Mouse (Mus musculus) monocyte, adult 2 months (primary cell): ENCODE results near the gene Hoxb8.

Experiments
- DNase-seq, 2 experiments: peaks; one replicate each; pipeline ENCODE4 v3.0.0; 2022; ENCODE audit warnings: low spot score in 2 of 2, low read depth in 1 of 2

Gene Hoxb8

DNA sequence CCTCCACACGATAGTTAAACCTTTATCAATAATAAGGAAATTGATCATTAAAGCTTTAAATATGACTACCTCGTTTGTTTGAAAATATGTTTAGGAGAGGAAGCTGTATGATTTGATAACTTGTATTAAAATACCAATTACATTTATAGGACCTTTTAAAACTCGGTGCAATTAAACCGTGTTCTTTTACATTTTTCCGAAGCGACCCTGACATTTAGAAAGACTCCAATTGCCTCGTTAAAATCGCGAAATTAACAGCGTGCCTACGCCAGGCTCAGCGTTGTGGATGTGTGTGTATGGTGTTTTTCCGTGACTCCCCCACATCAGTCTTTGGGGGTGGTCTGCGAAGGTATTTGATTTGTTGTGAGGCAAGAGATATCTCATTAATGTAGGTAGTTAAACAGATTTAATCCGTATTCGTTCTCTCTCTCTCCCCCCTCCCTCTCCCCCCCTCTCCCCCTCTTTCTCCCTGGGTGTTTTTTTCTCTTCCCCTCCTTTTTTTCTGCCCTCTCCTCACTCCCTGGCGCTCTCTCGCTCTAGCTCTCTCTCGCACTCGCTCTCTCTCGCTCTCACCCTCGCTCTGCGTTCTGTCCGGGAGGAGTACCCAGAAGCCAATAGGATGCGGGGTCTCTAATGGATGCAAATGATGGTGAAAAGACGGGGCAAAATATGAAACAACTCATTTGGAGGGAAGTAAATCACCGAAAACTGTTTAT, at the start of gene Hoxb8:
Gene Hoxb8, plus strand, starts transcription at position 51 of the 716 bp plus-strand sequence.
- no peak for DNase-seq

DNA sequence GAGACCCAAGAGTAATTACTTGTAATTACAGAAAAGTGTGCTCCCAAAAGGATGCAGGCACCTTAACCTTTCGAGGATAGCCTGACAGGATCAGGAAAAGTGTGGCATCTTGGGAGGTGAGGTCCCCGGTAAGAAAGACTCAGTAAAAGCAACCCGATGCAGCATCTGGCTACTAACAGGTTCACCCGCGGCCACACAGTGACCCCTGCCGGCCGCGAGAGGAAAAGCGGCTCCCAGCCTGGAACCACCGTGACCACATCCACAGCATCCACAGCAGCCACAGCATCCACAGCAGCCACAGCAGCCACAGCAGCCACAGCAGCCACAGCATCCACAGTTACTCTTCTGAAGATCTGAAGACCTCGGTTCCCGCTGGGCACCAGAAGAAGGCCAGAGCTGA, 46.8 kb upstream of the Hoxb8 start:
- peak in 1 of 2 experiments; percentile 12 for DNase-seq

DNA sequence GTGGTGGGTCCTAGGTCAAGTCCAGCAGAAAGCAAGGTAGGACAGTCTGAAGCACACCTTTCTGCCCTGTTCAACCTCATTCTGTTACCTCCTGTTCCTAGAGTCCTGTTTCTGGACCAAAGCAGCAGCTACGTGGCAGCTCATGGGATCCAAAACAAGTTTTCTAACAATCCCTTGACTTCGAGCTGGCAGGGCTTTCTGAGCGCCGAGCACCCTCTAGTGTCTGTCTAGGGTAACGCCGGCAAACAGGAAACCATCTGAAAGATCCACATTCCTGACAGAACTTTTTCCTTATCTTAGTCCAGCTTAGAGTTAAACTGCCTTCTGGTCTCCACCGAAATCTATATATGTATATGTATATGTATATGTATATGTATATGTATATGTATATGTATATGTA, 41.5 kb upstream of the Hoxb8 start:
- no peak for DNase-seq

DNA sequence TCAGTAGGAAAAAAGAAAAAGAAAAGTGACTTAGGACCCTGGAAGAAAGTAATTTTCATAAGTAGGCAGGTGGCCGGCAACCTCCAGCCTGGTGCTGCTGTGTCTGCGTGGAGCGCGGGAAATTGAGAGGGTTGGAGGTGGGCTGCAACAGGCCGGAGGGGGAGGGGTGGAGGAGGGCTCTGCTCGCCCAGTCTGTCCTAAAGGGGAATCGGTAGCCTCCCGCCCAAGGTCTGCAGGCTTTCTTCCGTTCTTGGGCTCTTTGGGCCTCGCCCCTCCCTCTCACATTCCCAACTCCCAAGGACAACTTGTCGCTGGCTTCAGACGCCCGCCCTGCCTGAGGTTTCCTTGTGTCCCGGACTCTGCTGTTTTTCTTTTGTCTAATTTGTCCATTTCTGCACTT, 30.8 kb upstream of the Hoxb8 start:
- no peak for DNase-seq

DNA sequence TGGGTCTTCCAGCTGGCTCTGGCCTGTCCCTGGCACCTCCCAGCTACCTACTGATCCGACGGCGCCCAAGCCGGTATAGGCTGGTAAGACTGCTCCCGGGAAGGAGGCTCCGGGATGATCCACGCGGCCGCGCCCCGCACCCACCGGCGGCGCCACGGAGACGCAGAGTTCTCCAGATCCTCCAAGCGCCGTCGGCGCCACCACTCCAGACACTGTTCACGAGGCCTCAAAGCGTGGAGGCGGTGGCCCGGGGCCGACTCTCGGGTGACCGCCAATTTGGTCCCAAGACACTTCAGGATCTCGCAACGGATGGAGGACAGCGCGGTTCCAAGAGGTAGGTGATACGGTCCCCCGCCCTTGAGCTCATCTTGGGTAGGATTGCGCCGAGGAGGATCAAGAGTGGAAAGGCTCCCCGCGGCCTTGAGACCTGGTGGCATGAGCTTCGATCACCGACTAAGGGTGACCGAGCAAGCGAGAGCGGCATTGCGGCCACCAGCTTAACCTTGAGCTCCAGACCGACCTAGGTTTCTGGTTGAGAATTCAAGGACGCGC, 30.1 kb upstream of the Hoxb8 start:
- no peak for DNase-seq

DNA sequence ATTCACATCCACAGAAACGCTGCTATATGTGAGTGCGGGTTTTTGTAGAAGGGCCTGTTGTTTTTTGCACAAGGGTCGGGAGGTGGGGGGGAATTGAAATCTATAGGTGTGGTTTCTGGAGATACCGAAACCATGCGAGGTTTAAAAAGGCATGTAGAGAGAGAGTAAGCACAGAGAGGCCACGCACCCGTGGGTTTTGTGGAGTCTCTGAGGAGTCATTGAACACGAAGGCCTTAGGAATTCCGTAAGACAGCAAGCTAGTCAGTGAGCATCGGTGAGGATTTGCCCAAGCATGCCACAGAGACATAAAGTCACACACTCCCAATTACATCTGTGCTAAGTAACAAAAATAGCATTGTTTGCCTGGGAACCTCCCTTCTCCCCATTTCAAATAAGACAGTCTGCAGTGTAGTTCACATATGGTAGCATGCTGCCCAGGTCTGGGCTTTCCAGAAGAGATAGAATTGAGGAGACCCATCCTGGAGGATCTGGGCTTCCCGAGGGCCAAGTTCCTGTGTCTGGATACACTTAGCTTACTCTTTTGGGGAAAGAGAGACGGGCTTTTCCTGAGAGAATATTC, 29.1 kb upstream of the Hoxb8 start:
- no peak for DNase-seq

DNA sequence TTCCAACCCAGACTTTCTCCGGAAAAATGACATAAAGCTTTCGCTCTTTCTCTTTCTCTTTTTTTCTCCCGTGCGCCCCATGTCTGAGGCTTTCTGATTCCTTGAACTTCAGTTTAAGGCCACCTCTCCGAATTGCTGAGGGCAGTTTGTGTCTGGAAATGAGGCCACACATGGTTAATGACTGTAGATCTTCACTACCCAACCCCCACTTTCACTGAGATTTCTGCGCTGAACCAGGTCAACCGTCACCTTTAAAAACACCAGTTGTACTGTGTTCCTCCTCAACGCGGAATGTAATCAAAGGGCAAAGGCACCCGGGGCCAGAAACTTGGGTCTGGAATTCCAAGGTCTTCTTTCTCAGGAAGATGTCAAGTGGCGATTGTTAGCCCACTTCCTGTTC, 27.5 kb upstream of the Hoxb8 start:
- no peak for DNase-seq

DNA sequence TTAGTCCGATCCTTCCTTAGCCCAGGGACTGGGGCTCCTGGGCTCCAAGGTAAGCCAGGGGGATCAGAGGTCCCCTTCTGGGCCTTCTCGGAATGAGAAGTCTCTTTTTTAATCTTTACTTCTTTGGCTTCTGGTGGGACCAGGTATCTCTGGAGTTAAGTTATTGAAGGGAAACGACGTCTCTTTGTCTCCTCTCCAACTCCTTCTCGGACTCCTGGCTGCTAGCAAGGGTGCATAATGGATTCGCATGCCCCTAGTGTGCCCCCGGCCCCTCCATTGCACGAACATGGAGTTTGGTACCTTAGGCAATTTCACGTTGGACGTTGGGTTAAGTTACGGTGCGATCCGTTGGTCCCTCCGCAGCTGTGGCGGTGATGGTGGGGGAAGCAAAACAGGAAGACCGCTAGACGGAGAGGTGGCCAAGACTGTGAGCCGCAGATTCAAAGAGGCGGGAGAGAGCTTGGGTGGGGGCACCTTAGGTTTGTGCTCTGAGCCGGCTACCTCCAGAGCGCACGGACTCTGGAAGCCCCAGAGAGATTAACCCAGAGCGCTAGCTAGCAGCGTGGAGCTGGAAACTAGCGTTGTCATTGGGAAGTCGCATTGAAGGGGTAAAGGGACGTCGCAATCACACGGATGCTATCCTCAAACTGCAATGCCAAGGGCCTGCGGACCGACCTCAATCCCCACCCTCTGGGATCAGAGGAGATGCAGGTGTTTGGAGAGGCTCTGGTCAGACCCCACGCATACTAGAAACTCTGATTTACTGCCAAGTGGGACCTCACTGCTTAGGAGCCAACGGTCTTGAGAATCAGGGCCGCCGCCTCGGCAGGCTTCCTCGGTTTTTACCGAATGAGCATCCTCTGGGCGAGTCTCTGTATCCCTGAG, 26.4 kb upstream of the Hoxb8 start:
- no peak for DNase-seq

DNA sequence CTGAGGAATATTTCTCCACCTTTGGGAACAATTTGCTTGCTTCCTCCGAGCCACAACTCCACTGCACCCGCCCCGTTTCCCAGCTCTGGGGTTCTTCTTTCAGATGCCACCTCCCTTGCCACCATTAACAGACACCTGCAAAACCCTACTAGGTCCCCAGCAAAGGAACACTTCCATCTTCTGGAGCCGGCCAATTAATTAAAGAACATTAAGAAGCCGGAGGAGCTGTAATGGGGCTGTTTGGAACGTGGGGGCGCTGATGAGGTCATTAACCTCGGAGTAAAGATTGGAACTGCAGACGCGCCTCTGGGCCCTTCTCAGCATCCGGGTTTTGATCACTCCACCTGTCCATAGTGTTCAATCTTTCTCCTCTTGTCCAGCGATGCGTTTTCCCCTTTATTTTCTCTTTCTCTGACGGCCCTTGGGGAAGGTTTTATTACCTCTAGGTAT, 25.7 kb upstream of the Hoxb8 start:
- no peak for DNase-seq

DNA sequence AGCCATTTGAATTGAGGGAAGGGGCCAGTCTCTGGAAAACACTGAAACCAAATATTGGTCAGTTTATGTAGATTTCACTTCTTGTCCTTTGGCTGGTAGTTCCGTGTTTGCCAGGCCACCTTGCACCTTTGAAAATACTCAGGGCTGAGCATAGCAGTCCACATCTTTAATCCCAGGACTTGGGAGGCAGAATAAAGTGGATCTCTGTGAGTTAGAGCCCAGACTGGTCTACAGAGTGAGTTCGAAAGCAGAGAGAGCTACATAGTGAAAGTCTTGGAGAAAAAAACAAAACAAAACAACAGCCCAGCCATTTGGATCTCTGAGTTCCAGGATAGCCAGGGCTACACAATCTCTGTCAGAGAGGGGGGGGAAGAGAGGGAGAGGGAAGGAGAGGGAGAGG, 24.6 kb upstream of the Hoxb8 start:
- no peak for DNase-seq

DNA sequence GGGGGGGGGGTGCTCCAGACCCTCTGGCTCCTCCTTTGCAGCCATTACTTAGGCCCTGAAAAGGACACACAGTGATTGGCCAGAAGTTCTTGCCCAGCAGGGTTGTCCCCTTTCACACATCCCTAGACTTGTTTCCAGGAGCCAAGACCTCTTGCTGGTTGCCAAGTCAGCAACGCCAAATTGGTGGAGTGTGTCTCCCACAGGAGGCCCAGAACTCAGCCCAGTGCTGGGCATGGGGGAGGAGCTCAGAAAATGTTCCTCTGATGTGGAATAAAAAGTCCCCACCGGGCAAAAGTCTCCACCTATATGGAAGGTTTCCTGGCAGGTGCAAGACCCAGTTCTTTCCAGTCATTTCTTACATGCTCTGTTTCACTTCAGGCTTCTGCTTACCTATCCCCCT, 22.7 kb upstream of the Hoxb8 start:
- DNase-seq: no peak

DNA sequence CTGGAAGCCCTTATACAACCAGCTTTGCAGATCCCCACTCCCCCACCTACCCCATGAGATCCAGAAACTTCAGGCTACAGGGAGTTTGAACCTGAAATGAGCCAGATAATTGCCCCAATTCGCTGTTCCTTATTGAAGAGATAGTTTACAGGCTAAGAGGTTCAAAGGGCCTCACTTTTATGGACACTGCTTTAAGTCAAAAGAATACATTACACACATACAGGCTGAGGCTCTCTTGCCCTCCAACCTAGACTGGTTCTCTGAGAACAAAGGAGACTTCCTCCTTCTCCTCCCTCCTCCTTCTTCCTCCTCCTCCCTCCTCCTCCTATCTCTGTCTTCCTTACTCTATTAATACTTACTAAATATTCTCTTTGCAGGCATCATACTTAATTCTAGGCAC, 22.2 kb upstream of the Hoxb8 start:
- DNase-seq: no peak

DNA sequence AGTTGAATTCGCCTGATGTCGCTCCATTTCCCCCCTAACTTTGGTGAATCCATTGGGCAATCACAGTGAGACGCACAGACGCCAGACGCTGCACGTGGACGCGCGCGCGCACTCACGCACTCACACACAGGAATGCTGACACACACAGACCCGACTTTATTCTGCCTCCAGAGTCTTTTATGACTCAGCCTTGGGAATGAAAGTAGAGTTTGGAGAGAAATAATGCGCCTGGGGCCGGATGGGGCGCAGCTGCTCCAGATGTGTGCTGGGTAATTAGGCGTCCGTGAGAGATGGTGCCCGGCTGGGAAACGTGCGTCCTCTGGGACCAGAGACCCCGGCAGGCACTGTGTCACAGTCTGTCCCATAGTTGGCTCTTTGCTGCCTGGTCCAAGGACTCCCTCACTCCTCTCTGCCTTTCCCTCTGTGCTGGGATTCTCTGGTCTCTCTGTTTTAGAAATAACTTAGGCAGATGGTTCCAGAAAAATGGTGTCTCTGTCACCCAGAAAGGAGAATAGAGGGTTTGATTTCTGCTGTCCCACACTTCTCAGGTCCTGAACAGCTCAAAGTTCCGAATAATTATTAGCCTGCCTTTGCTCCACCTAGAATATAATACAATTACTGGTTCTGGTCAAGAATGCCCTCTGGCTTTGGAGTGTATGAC, 21.3 kb upstream of the Hoxb8 start:
- no peak for DNase-seq

DNA sequence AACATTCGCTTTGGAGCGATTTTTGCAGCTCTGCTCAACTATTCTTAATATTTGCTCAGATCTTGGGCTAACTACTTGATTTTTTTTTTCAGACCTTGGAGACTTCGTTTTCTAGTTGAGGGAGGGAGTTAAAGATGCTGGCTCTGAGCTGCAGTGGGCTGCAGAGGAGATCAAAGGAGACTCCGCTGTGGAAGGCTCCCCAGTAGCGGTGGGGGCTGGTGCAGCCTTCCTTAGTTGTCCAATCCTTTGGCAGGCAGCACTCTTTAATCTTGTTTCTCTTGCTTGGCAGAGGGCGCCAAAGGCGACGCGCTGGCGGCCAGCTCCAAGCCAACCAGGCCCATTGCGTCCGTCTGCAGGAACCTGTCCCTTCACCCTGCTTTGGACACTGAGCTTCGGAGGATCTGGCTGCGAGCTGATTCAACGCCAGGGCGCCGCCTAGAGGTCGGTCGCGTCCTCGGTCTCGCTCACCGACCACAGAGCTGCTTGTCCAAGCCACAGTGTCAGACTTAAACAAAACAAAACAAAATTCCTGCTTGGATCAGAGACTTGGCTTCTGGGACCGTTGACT, 20.3 kb upstream of the Hoxb8 start:
- DNase-seq: no peak

DNA sequence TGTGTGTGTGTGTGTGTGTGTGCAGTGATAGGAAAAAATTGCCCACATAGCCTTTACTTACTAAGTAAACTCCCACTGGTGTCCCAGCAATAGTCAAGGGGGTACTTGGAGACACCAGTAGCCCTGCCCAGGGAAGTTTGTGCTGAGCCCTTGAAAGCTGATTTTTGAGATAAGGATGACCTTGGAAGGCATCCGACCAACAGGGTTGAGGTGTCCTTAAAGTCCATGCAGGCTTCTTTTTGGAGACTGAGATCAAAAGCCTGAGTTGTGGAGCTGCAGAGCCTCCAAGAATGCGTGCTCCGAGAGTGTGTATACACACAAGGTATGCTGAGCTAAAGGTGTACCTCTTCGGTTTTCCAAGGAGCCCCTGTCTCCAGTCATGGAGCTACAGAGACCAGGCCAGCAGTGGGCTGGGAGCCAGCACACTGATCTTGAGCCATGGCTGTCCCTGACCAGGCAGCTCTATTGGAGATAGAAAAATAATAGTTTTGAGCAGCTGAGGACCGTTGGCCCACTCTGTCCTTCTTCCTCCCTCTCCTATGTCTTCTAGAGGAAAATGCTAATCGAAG, 19.4 kb upstream of the Hoxb8 start:
- no peak for DNase-seq

DNA sequence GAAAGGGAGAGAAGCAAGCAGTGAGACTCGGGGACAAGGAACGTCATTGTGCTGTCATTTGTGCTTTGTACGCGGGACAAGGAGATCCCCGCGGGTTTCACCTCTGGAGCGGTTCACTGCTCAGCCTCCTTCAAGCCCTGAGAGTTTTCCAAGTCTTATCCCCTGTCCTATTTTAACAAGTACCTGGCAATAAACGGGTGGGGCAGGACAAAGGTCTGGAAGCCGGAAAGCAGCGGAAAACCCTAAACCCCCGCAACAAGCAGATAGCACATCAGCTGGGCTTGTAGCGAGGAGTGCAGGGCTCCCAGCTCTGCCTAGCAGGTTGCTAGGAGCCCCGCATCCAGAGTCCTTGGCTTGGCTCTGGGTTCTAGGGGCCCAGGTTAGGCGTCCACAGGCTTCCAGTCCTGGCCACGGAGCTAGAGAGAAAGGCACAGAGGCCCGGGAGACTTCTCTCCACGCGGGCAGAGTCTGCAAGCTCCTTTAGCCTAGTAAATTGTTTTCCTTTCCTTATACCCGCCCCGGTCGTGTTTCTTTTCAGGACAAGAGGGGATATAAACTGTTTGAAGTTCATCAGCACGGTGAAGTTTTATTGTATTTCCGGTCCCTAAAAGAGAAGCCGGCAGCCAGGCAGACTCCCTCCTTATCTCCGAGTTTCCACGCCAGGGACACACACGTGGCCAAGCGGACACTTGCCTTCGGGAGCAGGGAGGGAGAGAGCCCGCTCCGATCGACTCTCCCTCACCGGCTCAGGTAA, 17.9 kb upstream of the Hoxb8 start:
- DNase-seq: no peak

DNA sequence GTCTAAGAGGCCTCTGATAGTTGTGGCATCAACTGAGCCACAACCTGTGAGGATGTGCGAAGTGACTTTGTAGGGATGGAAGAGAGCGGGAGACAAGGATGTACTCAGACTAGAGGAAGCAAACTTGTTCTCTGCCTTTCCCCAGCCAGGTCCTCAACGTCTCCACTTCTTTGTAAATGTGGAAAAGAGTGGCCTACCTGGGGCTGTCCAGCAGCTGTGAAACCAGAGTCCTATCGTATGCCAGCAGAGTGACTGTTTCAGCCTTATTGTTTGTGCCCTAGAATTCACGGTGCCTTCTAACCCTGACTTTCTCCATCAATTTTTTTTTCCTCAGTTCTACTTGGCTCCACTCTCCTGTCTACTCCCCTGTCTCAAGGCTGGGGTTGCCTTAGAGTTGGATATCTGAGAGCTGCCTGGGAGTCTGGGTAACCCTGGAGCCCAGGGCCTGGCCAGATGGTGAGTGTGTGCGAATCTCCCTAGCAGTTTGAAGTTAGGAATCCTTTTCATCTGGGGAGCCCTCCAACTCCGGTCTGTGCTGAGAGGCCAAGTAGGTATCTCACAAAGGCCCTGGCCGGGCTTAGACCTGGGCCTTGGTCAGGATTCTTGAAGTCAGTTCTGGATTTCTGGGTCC, 17.2 kb upstream of the Hoxb8 start:
- no peak for DNase-seq

DNA sequence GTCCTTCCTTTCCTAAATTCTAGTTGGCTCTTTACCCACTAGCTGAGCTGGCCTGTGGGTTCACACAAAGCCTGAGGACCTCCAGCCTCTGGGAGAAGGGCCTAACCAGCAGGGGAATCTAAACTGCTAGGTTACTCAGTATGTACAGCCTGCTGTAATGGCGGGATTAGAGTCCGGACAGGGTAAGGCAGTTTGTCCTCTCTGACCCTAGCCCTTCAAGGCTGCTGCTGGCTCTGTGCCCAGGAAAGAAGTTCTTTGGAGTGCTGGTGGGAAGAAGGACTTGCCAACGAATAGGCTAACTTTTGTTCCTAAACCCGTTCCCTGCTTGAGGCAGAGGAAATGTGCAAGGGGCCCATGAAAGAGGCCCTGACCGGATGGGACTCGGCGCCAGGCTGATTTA, 15.8 kb upstream of the Hoxb8 start:
- no peak for DNase-seq
